Mouse (Mus musculus): ENCODE results near the gene Cga. TPM values are rescaled to one million over a fixed set of nuclear protein-coding genes. Genes with fewer than 3 reads are reported as not detected.
"Not testable (repeated sequence)": the region's sequence is repeated elsewhere in the genome, so short reads cannot be mapped to it uniquely, and the experiment has no call there.

Cga gene
- polyA plus RNA-seq, 1 experiment from 2014 or later: 0.31 TPM

DNA sequence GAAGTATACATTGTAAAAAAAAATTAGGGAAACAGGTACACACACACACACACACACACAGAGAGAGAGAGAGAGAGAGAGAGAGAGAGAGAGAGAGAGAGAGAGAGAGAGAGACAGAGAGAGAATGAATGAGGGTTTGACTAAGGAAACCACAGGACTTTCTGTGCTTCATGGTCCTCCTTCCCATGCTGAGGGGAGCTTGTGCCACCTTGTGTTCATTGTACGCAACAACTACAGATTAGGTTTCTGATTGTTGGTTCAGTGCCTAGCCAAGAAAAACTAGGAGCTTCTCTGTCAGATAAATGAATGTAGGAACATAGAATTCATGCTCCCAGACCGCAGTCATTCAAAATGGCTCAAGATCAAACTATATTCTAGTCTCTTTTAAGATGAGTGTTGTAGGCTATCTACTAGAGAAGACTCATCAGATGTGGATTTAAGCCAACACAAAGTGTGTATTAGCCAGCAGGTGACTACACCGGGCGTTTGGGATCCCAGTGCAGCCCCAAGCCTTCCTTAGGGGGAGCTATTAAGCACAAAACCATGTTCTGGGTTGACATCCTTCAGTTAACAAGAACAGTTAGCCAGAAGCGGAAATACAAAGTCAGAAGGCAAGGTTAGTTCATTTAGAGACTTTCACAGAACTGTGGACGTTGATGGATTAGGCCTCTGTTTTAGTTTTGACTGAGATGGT, 28.7 kb downstream of the Cga start:
- WGBS: 70% methylated on average over 6 of the region's 6 CpGs
- Histone ChIP-seq H3K27ac (replicated peaks) (no peak overlapping the region), H3K9ac (replicated peaks) (no peak overlapping the region), H3K27me3 (replicated peaks) (no peaks in the 10 kb centered on the region), H3K9me3 (replicated peaks) (no peaks in the 10 kb centered on the region), H3K4me1 (no peaks in the 10 kb centered on the region), H3K36me3 (no peaks in the 10 kb centered on the region), H3K4me3 (replicated peaks) (no peak overlapping the region), H3K4me2 (no peak overlapping the region)
- peak; percentile 65; the same call in 1 of the 2 replicates for ATAC-seq (ENCODE audit: low FRiP score)

GRCm38 (mm10) chr4:34928386-34928785, 34.8 kb downstream of the Cga start:
- H3K4me3 ChIP-seq (replicated peaks); H3K9me3 ChIP-seq (replicated peaks); ATAC-seq (ENCODE audit: low FRiP score); H3K27ac ChIP-seq (replicated peaks); H3K36me3 ChIP-seq; H3K4me2 ChIP-seq; H3K9ac ChIP-seq (replicated peaks); H3K4me1 ChIP-seq; H3K27me3 ChIP-seq (replicated peaks): not testable (repeated sequence)
- WGBS: 71% methylated on average over 7 of the region's 7 CpGs

DNA sequence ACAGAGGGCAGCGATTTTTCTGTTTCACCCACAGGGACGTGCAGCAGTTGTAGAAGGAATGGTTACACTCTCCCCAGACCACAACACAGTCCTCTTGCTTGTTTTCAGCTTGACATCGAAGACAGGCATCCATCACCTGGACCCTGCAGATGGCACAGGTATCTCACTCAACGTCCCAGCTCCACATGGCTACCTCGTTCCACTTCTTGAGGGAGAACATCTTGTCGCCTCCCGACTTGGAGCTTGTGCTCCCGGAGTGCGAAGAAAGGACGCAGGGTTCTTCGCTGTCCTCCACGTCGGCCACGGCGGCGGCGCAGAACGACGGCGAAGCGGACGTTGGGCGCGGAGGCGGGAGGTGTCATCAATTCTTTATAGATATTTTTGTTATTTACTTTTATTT, 47.5 kb downstream of the Cga start:
- no peak overlapping the region for H3K9ac ChIP-seq (replicated peaks)
- no peak overlapping the region for H3K4me3 ChIP-seq (replicated peaks)
- no peaks in the 10 kb centered on the region for H3K27me3 ChIP-seq (replicated peaks)
- ATAC-seq (ENCODE audit: low FRiP score): no peak
- WGBS: 95% methylated on average over 25 of the region's 25 CpGs
- no peaks in the 10 kb centered on the region for H3K36me3 ChIP-seq
- H3K4me2 ChIP-seq: no peak overlapping the region
- H3K4me1 ChIP-seq: no peaks in the 10 kb centered on the region
- H3K9me3 ChIP-seq (replicated peaks): no peaks in the 10 kb centered on the region
- H3K27ac ChIP-seq (replicated peaks): no peak overlapping the region

DNA sequence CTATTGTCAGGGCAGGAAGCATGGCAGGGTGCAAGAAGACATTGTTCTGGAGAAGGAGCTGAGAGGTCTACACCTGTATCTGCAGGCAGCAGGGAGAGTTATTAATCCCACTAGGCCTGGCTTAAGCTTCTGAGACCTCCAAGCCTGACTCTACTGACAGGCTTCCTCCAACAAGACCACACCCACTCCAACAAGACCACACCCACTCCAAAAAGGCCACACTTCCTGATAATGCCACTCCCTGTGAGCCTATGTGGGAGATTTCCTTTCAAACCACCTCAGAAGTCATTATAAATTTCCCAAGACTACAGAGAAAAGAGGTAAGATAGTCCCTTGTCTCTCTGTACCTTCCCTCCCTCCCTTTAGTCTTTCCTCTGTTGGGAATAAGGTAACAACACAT, 53.6 kb downstream of the Cga start:
- ATAC-seq (ENCODE audit: low FRiP score): no peak
- H3K4me2 ChIP-seq: no peak overlapping the region
- no peak overlapping the region for H3K9ac ChIP-seq (replicated peaks)
- no peaks in the 10 kb centered on the region for H3K36me3 ChIP-seq
- no peaks in the 10 kb centered on the region for H3K27me3 ChIP-seq (replicated peaks)
- H3K4me1 ChIP-seq: no peaks in the 10 kb centered on the region
- H3K9me3 ChIP-seq (replicated peaks): no peaks in the 10 kb centered on the region
- no peak overlapping the region for H3K4me3 ChIP-seq (replicated peaks)
- no peak overlapping the region for H3K27ac ChIP-seq (replicated peaks)

- H3K36me3 ChIP-seq: no peaks in the 10 kb centered on the region
- peaks cover 3% of the 10 kb centered on the region; the same call in 1 of the 2 replicates for H3K4me1 ChIP-seq
- no peak overlapping the region for H3K9ac ChIP-seq (replicated peaks)
- no peaks in the 10 kb centered on the region for H3K27me3 ChIP-seq (replicated peaks)
- no peak overlapping the region for H3K27ac ChIP-seq (replicated peaks)
- H3K9me3 ChIP-seq (replicated peaks): no peaks in the 10 kb centered on the region
- 84% methylated on average over 10 of the region's 10 CpGs for WGBS
- no peak overlapping the region for H3K4me3 ChIP-seq (replicated peaks)
- no peak overlapping the region for H3K4me2 ChIP-seq
- no peak for ATAC-seq (ENCODE audit: low FRiP score)
Measured at GRCm38 (mm10) chr4:34953716-34954115, 60.1 kb downstream of the Cga start.

Other genes with a start within 250 kb of the Cga start
- gene Slc35a1, start 206.3 kb upstream of the Cga start, polyA plus RNA-seq (2015; fragmentation: Nextera tagmentation; extraction: Ambion mirVana): 45.7 and 48.1 TPM in 2 replicates
- gene Cfap206, start 163.6 kb upstream of the Cga start, polyA plus RNA-seq (2015; fragmentation: Nextera tagmentation; extraction: Ambion mirVana): 1.7 and 2.2 TPM in 2 replicates
- gene Gm136, start 137.5 kb upstream of the Cga start, polyA plus RNA-seq (2015; fragmentation: Nextera tagmentation; extraction: Ambion mirVana): not detected in 2 replicates
- gene Smim8, start 115.4 kb upstream of the Cga start, polyA plus RNA-seq (2015; fragmentation: Nextera tagmentation; extraction: Ambion mirVana): 49.6 and 49.9 TPM in 2 replicates
- gene Zfp292, start 10.8 kb upstream of the Cga start, polyA plus RNA-seq (2015; fragmentation: Nextera tagmentation; extraction: Ambion mirVana): 20.0 and 20.3 TPM in 2 replicates